Mouse (Mus musculus) c-Kit-negative CD71-positive TER-119-positive erythroid progenitor cells, embryonic 14.5 days (primary cell): Measurements from ENCODE around the gene Ctnnal1.
"Not testable (repeated sequence)": the region's sequence is repeated elsewhere in the genome, so short reads cannot be mapped to it uniquely, and the experiment has no call there.

ENCODE experiments used
- DNase-seq: peaks from one replicate; pipeline ENCODE4 v3.0.0-alpha.2; 2013; ENCODE audit warnings: low read depth, low spot score

Ctnnal1 gene

GRCm38 (mm10) chr4:56865003-56865511 lies at the start of gene Ctnnal1:
Gene Ctnnal1, minus strand, starts transcription at chr4:56865188.
- peak; percentile 61 for DNase-seq

GRCm38 (mm10) chr4:56914761-56915160 lies 49.8 kb upstream of the Ctnnal1 start:
- DNase-seq = no peak

GRCm38 (mm10) chr4:56914338-56914737 lies 49.4 kb upstream of the Ctnnal1 start:
- no peak for DNase-seq

- DNase-seq = no peak
These were observed 47.5 kb upstream of the Ctnnal1 start for GRCm38 (mm10) chr4:56912382-56913001.

- DNase-seq = no peak
These were observed 44.6 kb upstream of the Ctnnal1 start for GRCm38 (mm10) chr4:56909568-56909967.

- DNase-seq = no peak
These were observed 42.7 kb upstream of the Ctnnal1 start for GRCm38 (mm10) chr4:56907671-56908070.

GRCm38 (mm10) chr4:56906926-56907325 lies 41.9 kb upstream of the Ctnnal1 start:
- DNase-seq = no peak

GRCm38 (mm10) chr4:56905507-56905906 lies 40.5 kb upstream of the Ctnnal1 start:
- no peak for DNase-seq

GRCm38 (mm10) chr4:56901671-56902070 lies 36.7 kb upstream of the Ctnnal1 start:
- no peak for DNase-seq

GRCm38 (mm10) chr4:56899216-56899615 lies 34.2 kb upstream of the Ctnnal1 start:
- DNase-seq = no peak

- no peak for DNase-seq
These were observed 32.5 kb upstream of the Ctnnal1 start for GRCm38 (mm10) chr4:56897511-56897910.

GRCm38 (mm10) chr4:56894196-56894595 lies 29.2 kb upstream of the Ctnnal1 start:
- DNase-seq = no peak

GRCm38 (mm10) chr4:56892501-56893115 lies 27.6 kb upstream of the Ctnnal1 start:
- DNase-seq = no peak

- no peak for DNase-seq
These were observed 23.5 kb upstream of the Ctnnal1 start for GRCm38 (mm10) chr4:56888483-56888882.

GRCm38 (mm10) chr4:56886286-56886979 lies 21.4 kb upstream of the Ctnnal1 start:
- DNase-seq = no peak

GRCm38 (mm10) chr4:56880036-56880703 lies 15.2 kb upstream of the Ctnnal1 start:
- no peak for DNase-seq

- DNase-seq = no peak
These were observed 14.0 kb upstream of the Ctnnal1 start for GRCm38 (mm10) chr4:56878971-56879370.

GRCm38 (mm10) chr4:56870541-56870940 lies 5.6 kb upstream of the Ctnnal1 start:
- not testable (repeated sequence) for DNase-seq

- DNase-seq = no peak
These were observed 2.8 kb upstream of the Ctnnal1 start for GRCm38 (mm10) chr4:56867761-56868160.

GRCm38 (mm10) chr4:56865971-56866370 lies 983 bp upstream of the Ctnnal1 start:
- no peak for DNase-seq

- no peak for DNase-seq
These were observed 479 bp downstream of the Ctnnal1 start for GRCm38 (mm10) chr4:56864417-56865001.

- DNase-seq = no peak
These were observed 972 bp downstream of the Ctnnal1 start for GRCm38 (mm10) chr4:56864016-56864415.
